Mouse (Mus musculus): ENCODE results near the gene Tango2. TPM values are rescaled to one million over a fixed set of nuclear protein-coding genes. Genes with fewer than 3 reads are reported as not detected.

Gene Tango2
- total RNA-seq, 1 experiment from 2014 or later, result 13.9 TPM

DNA sequence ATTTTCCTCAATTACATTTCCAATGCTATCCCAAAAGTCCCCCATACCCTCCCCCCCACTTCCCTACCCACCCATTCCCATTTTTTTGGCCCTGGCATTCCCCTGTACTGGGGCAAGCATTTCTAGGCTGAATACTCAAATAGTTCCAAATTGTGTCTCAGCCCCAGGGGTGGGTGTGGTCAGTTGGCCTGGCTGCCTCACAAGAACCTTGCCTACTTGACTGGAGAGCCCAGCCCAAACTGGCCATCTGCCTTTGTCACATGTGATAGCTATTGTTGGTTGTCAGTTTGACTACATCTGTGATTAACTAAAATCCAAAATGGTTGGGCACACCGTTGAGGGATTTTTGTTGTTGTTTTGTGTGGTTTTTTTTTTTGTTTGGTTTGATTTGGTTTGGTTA lies 9.1 kb upstream of the Tango2 start:
- no peak for ATAC-seq (replicated peaks in 1 of 2; ENCODE audit: insufficient read depth in 1 of 2, low FRiP score in 2 of 2, low TSS enrichment in 1 of 2, low read depth in 1 of 2, poor library complexity in 2 of 2, severe bottlenecking in 2 of 2)

DNA sequence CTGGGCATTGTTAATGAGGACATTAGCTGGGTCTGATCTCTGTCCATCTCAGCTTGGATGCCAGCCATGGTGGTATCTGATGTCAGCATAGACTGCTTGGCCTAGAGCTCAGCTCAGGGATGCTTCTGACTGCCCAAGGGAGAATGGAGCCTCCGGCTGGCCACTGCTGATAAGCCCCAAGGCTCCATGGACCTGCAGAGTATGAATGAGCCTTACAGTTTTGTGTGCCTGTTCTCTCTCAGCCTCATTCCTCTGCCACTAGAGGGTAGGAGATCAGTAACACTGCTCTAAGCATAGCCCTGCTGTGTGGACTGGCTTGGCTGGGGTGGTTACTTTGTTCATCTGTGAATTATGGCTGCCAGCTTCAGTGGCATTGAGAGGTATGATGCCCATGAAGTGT lies 5.2 kb upstream of the Tango2 start:
- no peak; a peak in 1 of 4 replicates for ATAC-seq (replicated peaks in 1 of 2; ENCODE audit: insufficient read depth in 1 of 2, low FRiP score in 2 of 2, low TSS enrichment in 1 of 2, low read depth in 1 of 2, poor library complexity in 2 of 2, severe bottlenecking in 2 of 2)

DNA sequence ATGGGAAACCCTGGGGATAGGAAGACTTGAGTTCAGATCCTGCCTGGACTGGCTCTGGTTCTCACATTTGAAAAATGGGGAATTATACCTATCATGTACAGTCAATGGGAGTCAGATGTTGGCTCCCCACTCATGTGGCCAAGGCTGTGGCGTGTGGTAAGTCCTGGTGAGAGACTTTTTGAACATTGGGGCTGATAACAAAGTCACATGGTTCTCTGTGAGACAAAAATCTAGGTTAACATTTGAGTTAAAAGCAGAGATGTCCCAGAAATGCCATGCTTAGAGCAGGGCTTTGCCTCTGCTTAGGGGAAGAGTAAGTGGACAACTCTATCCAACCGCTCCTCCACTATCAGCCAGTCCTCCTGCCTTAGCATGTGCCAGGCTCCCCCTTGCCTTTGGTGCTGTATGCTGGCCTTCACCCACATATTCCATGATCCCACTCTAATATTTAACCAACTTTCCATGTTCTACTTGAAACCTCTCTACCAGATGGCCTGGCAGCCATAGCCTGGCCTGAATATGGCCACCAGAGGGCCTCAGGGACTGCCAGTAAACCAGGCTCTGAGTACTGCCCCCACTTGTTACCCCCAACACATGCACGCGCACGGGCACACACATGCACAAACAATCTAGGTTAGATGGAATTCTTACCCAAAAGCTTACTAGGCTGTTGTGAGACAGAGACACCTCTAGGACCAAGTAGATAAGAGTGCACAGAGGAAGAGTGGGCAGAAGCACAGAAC lies 3.6 kb upstream of the Tango2 start:
- ATAC-seq (replicated peaks in 1 of 2; ENCODE audit: insufficient read depth in 1 of 2, low FRiP score in 2 of 2, low TSS enrichment in 1 of 2, low read depth in 1 of 2, poor library complexity in 2 of 2, severe bottlenecking in 2 of 2), result peak in 1 of 2 experiments; percentile 55; a peak in 1 of 4 replicates

DNA sequence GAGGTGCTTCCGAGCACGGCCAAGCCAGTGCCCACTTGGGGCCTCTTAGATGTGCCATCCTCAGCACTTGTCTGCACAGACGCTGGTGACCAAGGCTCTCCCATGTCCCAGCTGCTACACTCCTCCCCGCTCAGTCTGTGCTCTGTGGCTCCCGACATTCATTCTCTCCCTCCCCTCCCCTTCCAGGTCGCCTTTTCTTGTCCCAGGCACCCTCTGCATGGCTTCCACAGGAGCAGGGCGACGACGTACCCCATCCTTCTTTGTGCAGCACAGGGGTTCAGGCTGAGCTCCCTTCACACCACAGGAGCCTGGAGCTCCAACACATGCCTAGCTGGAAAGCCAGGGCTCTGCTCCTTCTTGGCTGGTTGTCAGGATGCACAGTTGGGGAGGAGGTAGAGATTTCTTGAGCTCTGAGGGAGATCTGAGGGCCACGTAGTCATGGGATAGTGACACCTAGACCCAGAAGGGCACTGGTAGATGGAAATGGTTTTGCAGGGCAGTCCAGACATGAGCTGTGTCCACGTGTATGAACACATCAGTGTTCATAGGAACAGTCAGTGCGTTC lies 1.9 kb upstream of the Tango2 start:
- no peak for ATAC-seq (replicated peaks in 1 of 2; ENCODE audit: insufficient read depth in 1 of 2, low FRiP score in 2 of 2, low TSS enrichment in 1 of 2, low read depth in 1 of 2, poor library complexity in 2 of 2, severe bottlenecking in 2 of 2)

DNA sequence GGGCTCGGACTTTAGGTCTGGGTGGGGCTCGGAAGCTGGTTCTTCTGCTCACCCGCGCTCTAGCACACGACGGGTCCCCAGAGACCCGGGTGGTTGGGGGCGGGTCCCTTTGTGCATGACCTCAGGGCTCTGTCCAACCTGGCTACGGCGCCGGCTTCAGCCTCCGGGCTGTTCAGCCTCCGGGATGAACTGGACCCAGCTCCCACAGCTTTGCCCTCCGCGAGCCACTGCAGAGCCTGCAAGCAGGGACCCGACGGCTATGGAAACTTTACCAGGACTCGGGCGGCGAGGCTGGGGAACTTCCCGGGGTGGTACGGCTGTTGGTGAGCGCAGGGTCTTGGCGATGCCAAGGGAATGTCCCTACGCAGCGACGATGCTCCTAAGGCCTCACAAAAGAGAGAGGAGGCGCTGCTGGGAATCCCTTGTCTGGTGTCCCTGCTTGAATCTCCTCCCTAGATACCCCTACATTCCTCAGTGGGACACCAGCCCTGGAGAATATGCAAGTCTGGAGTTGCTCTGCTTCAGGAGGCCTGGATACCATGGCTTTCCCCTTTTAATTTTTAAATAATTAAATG lies 785 bp upstream of the Tango2 start:
- ATAC-seq (replicated peaks in 1 of 2; ENCODE audit: insufficient read depth in 1 of 2, low FRiP score in 2 of 2, low TSS enrichment in 1 of 2, low read depth in 1 of 2, poor library complexity in 2 of 2, severe bottlenecking in 2 of 2), result no peak

DNA sequence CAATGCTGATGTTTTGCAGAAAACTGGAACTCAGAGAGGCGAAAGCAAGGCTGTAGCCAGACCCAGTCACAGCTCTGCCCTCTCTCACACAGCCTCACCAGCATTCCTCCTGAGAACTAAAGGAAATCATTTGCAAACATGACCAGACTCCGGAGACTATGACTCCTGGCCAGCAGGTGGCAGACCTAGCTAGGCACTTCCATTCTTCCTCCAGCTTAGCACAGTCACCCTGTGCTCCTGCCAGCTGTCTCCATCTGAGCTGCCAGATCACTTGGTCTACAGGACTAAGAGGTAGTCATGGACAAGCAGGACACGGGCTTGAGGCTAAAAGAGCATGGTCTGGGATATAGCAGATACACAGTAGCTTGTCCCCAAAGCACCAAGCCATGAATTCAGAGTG lies 2.7 kb downstream of the Tango2 start:
- ATAC-seq (replicated peaks in 1 of 2; ENCODE audit: insufficient read depth in 1 of 2, low FRiP score in 2 of 2, low TSS enrichment in 1 of 2, low read depth in 1 of 2, poor library complexity in 2 of 2, severe bottlenecking in 2 of 2), result peak; percentile 53 to 63

DNA sequence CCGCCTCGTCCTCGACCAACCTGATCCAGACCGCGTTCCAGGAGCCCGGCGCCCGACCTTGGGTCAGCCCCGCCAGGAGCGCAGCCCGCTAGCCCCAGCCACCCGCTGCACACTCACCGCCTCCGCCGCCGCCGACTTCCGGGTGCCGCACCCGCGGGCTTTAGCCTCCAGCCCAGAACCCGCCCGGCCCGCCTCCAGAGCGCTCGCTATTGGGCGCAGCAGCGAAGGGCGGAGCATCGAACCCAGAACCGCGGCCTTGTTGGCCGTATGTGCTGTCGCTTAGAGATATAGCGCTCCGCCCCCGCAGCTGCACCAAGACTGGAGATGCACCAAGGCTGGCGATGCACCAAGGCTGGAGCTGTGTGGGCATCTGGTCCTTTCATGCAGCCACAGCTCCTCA lies 4.1 kb downstream of the Tango2 start:
- ATAC-seq (replicated peaks in 1 of 2; ENCODE audit: insufficient read depth in 1 of 2, low FRiP score in 2 of 2, low TSS enrichment in 1 of 2, low read depth in 1 of 2, poor library complexity in 2 of 2, severe bottlenecking in 2 of 2), result peak; percentile 89 to 91

DNA sequence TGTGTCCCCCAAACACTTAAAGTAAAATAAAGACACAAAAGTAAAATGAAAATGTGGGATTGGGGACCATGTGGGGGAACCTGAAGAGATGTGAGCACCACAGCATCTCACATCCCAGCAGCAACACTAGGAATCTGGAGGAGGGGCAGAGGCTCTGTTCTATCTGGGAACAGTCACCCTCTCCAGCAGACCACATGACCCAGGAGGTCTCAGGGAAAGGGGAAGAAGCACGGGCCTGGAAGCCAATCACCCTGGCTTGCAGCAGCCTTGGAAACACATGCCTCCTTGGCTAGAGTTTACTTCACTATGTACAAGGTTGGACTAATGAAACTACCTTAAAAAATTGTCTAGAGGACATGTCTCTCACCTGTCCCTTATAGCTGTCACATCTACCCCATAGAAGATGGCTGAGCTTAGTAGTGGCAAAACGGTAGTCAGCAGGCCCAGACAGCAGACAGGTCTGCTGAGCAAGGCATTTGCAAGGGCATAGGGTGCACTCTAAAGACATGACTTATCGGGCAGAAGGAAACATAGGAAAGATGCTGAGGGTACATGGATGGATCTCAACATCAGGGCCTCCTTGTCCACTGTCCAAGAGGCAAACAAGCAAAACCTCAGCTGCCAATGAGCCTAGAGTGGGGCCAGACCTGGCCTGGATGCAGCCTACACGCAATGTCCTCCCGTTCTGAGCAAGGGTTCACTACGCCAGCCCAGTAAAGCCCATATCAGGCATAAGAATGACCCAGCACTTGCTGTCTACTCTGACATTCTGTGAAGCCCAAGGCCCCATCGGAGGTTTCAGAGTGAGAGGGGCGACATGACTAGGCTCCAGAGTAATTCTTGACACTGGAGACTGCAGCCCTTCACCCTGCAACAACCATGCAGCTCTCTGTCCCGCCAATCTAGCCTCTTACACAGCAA lies 5.0 kb downstream of the Tango2 start:
- ATAC-seq (replicated peaks in 1 of 2; ENCODE audit: insufficient read depth in 1 of 2, low FRiP score in 2 of 2, low TSS enrichment in 1 of 2, low read depth in 1 of 2, poor library complexity in 2 of 2, severe bottlenecking in 2 of 2), result no peak

DNA sequence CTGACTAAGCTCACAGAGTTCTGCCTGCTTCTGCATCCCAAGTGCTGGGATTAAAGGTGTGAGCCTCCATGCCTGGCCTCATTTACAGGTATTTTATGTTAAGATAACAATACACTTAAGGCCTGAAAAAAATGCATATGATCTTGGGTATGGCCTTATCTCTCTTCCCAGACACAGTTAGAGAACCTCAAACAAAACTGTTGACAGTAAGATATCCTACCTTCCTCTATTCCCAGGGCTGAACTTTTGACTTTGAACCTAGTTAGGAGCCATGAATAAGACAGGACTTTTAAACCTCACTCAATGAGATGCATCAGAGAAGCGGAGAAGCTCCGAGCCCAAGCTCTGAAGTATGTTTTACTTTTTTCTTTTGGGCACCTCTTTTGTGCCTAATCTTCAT lies 5.8 kb downstream of the Tango2 start:
- no peak for ATAC-seq (replicated peaks in 1 of 2; ENCODE audit: insufficient read depth in 1 of 2, low FRiP score in 2 of 2, low TSS enrichment in 1 of 2, low read depth in 1 of 2, poor library complexity in 2 of 2, severe bottlenecking in 2 of 2)

DNA sequence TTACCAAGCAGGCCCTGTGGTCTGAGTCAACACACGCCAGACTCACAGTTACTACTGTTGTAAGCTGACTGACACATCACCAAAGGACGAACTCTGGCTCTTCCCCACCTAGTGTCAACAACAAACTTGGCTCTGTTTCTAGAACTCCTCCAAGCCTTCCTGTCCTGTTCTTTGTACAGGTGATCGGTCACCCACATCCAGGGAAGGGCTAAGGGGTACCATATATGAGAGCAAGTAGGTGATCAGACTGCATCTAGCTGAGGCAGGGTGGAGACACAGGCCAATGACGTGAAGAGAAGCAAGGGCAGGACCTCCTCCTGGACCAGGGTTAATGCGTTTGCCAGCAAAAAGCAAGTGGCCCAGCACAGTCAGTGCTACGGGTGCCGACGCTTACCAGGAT lies 6.3 kb downstream of the Tango2 start:
- no peak for ATAC-seq (replicated peaks in 1 of 2; ENCODE audit: insufficient read depth in 1 of 2, low FRiP score in 2 of 2, low TSS enrichment in 1 of 2, low read depth in 1 of 2, poor library complexity in 2 of 2, severe bottlenecking in 2 of 2)

DNA sequence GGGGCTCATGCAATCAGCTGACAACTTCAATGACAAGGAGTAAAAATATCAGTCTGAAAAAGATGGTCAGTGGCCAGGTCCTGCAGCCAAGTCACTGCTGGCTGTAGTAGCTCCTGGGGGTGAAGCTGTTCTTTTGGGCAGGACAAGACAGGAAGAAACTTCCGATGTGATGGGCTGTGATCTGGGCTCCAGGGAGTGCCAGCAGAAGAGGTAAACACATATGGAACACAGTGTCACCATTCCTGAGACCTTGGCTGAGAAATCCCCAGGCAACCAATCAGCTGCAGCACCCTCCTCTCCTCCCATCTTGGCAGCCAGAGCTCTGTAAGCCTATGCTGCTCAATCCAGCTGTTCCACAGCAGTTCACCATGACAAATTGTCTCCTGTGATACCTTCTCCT lies 8.0 kb downstream of the Tango2 start:
- ATAC-seq (replicated peaks in 1 of 2; ENCODE audit: insufficient read depth in 1 of 2, low FRiP score in 2 of 2, low TSS enrichment in 1 of 2, low read depth in 1 of 2, poor library complexity in 2 of 2, severe bottlenecking in 2 of 2), result no peak

DNA sequence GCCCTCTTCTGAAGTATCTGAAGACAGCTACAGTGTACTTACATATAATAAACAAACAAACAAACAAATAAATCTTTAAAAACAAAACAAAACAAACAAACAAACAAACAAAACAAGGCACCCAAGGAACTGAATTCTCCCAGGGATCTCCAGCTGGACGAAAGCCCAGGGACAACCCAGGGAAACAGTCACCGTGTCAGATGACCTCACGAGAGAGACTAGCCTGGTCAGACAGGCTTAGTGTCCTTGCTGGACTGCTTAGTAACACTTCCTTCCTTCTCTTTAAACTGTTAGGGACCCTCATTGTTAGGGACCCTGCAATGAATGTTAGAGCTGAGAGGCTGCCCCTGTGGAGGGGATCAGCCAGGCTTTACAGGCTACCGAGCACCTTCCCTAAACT lies 10.6 kb downstream of the Tango2 start:
- ATAC-seq (replicated peaks in 1 of 2; ENCODE audit: insufficient read depth in 1 of 2, low FRiP score in 2 of 2, low TSS enrichment in 1 of 2, low read depth in 1 of 2, poor library complexity in 2 of 2, severe bottlenecking in 2 of 2), result no peak

DNA sequence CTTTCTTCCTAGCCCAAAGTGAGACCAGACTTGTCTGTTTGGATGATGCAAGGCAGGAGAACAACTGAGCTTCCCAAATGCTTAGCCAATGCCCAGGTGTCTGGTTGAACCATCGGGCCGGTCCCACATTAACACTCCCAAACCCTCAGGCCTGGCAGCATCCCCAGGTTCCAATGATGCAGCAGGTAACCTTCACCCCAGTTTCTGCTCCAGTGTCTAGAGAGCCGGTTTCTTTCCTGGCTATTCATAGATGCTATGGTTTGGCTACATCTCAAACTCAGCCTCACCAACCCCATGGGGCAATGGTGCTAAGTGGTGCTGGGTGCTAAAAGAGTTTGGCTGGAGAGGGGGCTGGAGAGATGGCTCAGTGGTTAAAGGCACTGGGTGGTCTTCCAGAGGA lies 11.9 kb downstream of the Tango2 start:
- ATAC-seq (replicated peaks in 1 of 2; ENCODE audit: insufficient read depth in 1 of 2, low FRiP score in 2 of 2, low TSS enrichment in 1 of 2, low read depth in 1 of 2, poor library complexity in 2 of 2, severe bottlenecking in 2 of 2), result no peak

DNA sequence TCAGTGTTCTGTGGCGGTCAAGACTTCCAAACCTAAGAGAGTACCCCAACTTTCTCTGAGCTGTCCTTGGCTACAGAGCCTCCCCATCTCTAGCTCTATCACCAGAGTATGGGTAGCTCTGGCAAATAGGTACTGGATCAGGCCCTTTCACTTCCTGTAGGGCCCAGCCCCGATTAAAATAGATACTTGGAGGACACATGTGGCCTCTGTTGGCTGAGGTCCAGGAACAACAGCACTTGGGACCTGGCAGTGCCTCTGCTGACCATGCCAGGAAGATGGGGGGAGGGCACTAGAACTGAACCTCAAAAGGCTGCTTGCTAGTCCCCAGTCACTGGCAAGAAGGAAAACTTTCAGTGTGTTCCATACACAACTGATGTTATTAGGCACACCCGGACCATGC lies 13.9 kb downstream of the Tango2 start:
- ATAC-seq (replicated peaks in 1 of 2; ENCODE audit: insufficient read depth in 1 of 2, low FRiP score in 2 of 2, low TSS enrichment in 1 of 2, low read depth in 1 of 2, poor library complexity in 2 of 2, severe bottlenecking in 2 of 2), result no peak

DNA sequence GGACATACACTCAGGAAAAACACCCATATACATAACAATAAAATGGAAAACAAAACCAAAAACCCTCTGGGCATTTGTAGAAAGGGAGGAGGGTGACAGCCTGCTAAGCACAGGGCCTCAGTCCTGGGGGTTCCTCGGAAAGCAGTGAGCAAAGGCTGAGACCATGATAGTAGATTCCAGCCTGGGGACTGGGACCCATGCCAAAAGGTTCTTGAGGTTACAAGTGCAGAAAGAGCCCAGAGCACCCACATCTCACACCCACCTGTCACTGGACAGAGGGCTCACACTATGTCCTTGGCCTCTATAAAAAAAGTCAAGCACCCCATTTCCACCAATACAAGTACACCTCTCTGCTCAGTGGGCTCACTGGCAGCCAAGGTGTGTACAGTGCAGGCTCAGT lies 19.4 kb downstream of the Tango2 start:
- no peak for ATAC-seq (replicated peaks in 1 of 2; ENCODE audit: insufficient read depth in 1 of 2, low FRiP score in 2 of 2, low TSS enrichment in 1 of 2, low read depth in 1 of 2, poor library complexity in 2 of 2, severe bottlenecking in 2 of 2)

DNA sequence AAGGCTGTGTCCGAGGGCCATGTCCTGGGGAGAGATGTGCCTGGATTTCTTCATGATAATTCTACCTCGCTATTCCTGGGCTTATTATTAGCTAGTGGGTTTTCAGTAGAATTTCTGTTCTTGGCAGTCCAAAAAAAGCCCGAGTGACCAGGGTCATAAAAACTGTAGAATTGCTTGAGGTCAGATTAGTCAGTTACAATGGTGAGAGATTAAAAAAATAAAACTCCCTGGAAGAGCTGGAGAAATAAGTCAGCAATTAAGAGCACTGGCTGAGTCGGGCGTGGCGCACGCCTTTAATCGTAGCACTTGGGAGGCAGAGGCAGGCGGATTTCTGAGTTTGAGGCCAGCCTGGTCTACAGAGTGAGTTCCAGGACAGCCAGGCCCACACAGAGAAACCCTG lies 20.0 kb downstream of the Tango2 start:
- ATAC-seq (replicated peaks in 1 of 2; ENCODE audit: insufficient read depth in 1 of 2, low FRiP score in 2 of 2, low TSS enrichment in 1 of 2, low read depth in 1 of 2, poor library complexity in 2 of 2, severe bottlenecking in 2 of 2), result no peak

DNA sequence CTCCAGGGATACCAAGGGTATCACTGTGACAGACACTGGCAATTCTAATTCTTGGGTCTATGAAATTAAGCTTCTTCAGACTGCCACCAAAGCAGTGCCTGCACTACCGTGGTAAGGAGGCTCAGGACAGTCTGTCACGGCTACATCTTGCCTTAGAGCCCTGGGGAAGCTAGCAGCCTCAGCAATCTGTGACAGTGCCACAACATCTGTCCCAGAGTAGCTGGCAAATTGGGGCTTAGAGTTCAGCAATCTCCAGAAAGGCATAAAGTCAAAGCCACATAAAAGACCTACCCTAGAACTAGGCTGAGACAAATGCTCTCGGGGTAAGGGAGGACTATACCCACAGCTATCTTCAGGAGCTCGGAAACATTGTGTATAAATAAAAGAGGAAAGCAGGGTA lies 22.2 kb downstream of the Tango2 start:
- ATAC-seq (replicated peaks in 1 of 2; ENCODE audit: insufficient read depth in 1 of 2, low FRiP score in 2 of 2, low TSS enrichment in 1 of 2, low read depth in 1 of 2, poor library complexity in 2 of 2, severe bottlenecking in 2 of 2), result no peak

DNA sequence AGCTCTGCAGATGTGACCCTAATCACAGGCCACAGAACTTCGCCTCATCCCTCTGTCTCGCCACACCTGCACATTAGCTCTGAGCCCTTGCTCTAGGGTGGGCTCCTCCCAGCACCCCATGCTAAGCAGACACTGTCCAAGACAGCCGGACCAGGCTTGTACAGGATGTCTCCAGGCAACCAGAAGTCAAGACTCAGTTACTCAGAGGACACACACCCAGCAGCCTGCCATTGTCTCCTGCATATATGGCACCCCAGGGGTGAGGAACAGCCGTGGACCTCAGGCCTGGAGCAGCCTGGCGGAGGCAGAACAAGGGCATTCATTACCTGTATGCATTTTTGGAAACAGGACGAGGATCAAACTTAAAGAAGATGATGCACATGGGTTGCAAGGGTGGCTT lies 23.9 kb downstream of the Tango2 start:
- no peak for ATAC-seq (replicated peaks in 1 of 2; ENCODE audit: insufficient read depth in 1 of 2, low FRiP score in 2 of 2, low TSS enrichment in 1 of 2, low read depth in 1 of 2, poor library complexity in 2 of 2, severe bottlenecking in 2 of 2)
